Mouse (Mus musculus): ENCODE data around the gene Hexdc.
A peak's percentile ranks its signal among the peaks of the same experiment; 100 is the strongest.

Gene Hexdc

GRCm38 (mm10) chr11:121228129-121229017 lies 24.1 kb downstream of the Hexdc start:
- DNase-seq (ENCODE audit: low spot score), result peak; percentile 10

GRCm38 (mm10) chr11:121229018-121229439 lies 24.8 kb downstream of the Hexdc start, which contains the start of gene Cybc1:
Cybc1 (minus strand) TSS chr11:121229322.
- DNase-seq (ENCODE audit: low spot score), result peak; percentile 87

GRCm38 (mm10) chr11:121231191-121231590 lies 27.0 kb downstream of the Hexdc start:
- DNase-seq (ENCODE audit: low spot score), result peak; percentile 12

- peak; percentile 16 for DNase-seq (ENCODE audit: low spot score)
Observed at GRCm38 (mm10) chr11:121231628-121232291, 27.5 kb downstream of the Hexdc start.

- no peak for DNase-seq (ENCODE audit: low spot score)
Observed at GRCm38 (mm10) chr11:121232706-121233105, 28.5 kb downstream of the Hexdc start.

- peak; percentile 44 for DNase-seq (ENCODE audit: low spot score)
Observed at GRCm38 (mm10) chr11:121235475-121236238, 31.4 kb downstream of the Hexdc start.

GRCm38 (mm10) chr11:121236564-121237344 lies 32.5 kb downstream of the Hexdc start, which contains the start of gene Narf:
Narf (plus strand) TSS chr11:121237253.
- DNase-seq (ENCODE audit: low spot score), result peak; percentile 99

- DNase-seq (ENCODE audit: low spot score), result no peak
Observed at GRCm38 (mm10) chr11:121237345-121238128, 33.3 kb downstream of the Hexdc start.

GRCm38 (mm10) chr11:121239669-121240068 lies 35.4 kb downstream of the Hexdc start:
- no peak for DNase-seq (ENCODE audit: low spot score)

GRCm38 (mm10) chr11:121250196-121250595 lies 46.0 kb downstream of the Hexdc start:
- DNase-seq (ENCODE audit: low spot score), result no peak

- DNase-seq (ENCODE audit: low spot score), result peak; percentile 83
Observed at GRCm38 (mm10) chr11:121259160-121260100, 55.2 kb downstream of the Hexdc start, which contains the start of gene Foxk2. Foxk2 (plus strand) TSS chr11:121259990.

- DNase-seq (ENCODE audit: low spot score), result peak; percentile 30
Observed at GRCm38 (mm10) chr11:121260211-121260906, 56.1 kb downstream of the Hexdc start.

GRCm38 (mm10) chr11:121261074-121261473 lies 56.8 kb downstream of the Hexdc start:
- DNase-seq (ENCODE audit: low spot score), result no peak
